ENCODE assay signal across 11 mouse cellular contexts in the genomic region with DNA sequence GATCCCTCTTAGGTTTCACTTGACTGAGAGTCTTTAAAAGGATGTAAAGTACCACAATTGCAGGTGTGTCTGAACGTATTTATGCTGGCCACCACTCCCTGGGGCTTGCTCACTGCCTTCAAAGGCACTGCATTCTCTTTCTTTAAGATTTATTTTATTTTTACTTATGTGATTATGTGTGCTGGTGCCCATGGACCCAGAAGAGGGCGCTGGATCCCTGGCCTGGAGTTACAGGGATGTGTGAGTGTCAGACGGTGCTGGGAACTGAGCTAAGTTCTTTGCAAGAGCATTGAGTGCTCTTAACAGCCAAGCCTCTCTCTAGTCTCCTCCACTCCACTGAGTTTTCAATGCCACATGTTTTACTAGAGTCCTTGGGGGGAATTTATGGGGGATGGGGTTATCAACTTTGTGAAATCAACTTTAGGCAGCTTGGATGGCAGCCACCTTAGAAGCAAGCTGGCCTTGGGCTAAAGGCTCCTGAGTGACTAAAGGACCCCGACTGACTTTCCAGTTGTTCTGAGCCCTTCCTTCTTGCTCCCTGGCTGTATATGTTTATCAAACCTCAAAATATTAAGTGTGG.
DNase-seq lines count a peak whose midpoint lies in the region; ATAC-seq and TF ChIP-seq lines count a peak whose summit lies in the region.
"Had no signal": no experiment of that assay in that cellular context is flagged by ENCODE, and none has a peak within 500 bp of the region (broad histone marks: within the 10 kb centered on the region; RNA-seq: fewer than 3 reads in every experiment).

No protein-coding gene starts in this region.

- H3K27ac ChIP-seq in kidney, embryonic 16.5 days (ENCODE audit: low read length) = peak overlapping the region; percentile 35; the same call in 1 of the 2 replicates
- H3K27ac ChIP-seq in intestine, postnatal 0 days (ENCODE audit: low read depth, low read length) = no peak overlapping the region
- H3K27ac ChIP-seq: forebrain, embryonic 12.5 days; kidney, embryonic 15.5 days had no signal

- peaks cover 7% of the 10 kb centered on the region; the same call in 1 of the 2 replicates for H3K9me3 ChIP-seq in kidney, embryonic 16.5 days (ENCODE audit: low read length)
- no peaks in the 10 kb centered on the region for H3K9me3 ChIP-seq in intestine, postnatal 0 days (ENCODE audit: control insufficient read depth)
- H3K9me3 ChIP-seq: forebrain, embryonic 12.5 days had no signal

- no peak overlapping the region for H3K4me3 ChIP-seq in kidney, embryonic 16.5 days (ENCODE audit: low read length)
- H3K4me3 ChIP-seq in intestine, postnatal 0 days (ENCODE audit: low read depth, low read length) = no peak overlapping the region
- H3K4me3 ChIP-seq: forebrain, embryonic 12.5 days; kidney, embryonic 15.5 days had no signal

- no peaks in the 10 kb centered on the region for H3K27me3 ChIP-seq in kidney, embryonic 16.5 days (ENCODE audit: insufficient read depth, low read length)
- no peaks in the 10 kb centered on the region for H3K27me3 ChIP-seq in intestine, postnatal 0 days (replicated peaks; ENCODE audit: control insufficient read depth, insufficient read depth, low read length)
- H3K27me3 ChIP-seq: kidney, embryonic 15.5 days had no signal

- no peak for ATAC-seq in kidney, embryonic 16.5 days (ENCODE audit: low FRiP score, low TSS enrichment)
- ATAC-seq in intestine, postnatal 0 days = no peak
- ATAC-seq: activated CD4-positive, CD25-positive, alpha-beta regulatory T cell, adult 4 months had no signal

- DNase-seq in kidney, postnatal 14 days = no peak
- peak; percentile 41 for DNase-seq in thymus, postnatal 4 days
- no peak for DNase-seq in thymus, postnatal 0 days (ENCODE audit: low spot score)
- no peak for DNase-seq in heart, postnatal 14 days
- DNase-seq in heart, adult 11 months = no peak
- DNase-seq: heart, postnatal 10 days had no signal

- intact Hi-C loops in heart, postnatal 14 days (cut with DNase I) = no loop called here

- H3K4me1 ChIP-seq in kidney, embryonic 16.5 days (ENCODE audit: insufficient read depth, low read length) = peaks cover 19% of the 10 kb centered on the region
- no peaks in the 10 kb centered on the region for H3K4me1 ChIP-seq in intestine, postnatal 0 days (replicated peaks; ENCODE audit: control insufficient read depth, insufficient read depth, low read length)

- no peak overlapping the region for H3K4me2 ChIP-seq in kidney, embryonic 16.5 days (replicated peaks; ENCODE audit: low read depth, low read length)
- 0 out of 2 replicates have a peak overlapping the region, but pooled peaks have one; percentile 35 for H3K4me2 ChIP-seq in intestine, postnatal 0 days (replicated peaks; ENCODE audit: low read depth)
- H3K4me2 ChIP-seq: forebrain, embryonic 12.5 days; kidney, embryonic 15.5 days had no signal

- WGBS in kidney, embryonic 16.5 days = 61% methylated on average over 4 of the region's 4 CpGs
- 70% methylated on average over 4 of the region's 4 CpGs for WGBS in intestine, postnatal 0 days

- H3K36me3 ChIP-seq in kidney, embryonic 16.5 days (ENCODE audit: insufficient read depth, low read length) = no peaks in the 10 kb centered on the region
- H3K36me3 ChIP-seq in intestine, postnatal 0 days (ENCODE audit: control insufficient read depth, insufficient read depth) = no peaks in the 10 kb centered on the region
- H3K36me3 ChIP-seq: forebrain, embryonic 12.5 days; kidney, embryonic 15.5 days had no signal

- TF ChIP-seq CTCF in intestine, postnatal 0 days (IDR thresholded peaks at IDR 0.05; ENCODE audit: low read depth) = peak; percentile 30

- H3K9ac ChIP-seq in kidney, embryonic 16.5 days (replicated peaks; ENCODE audit: low read length) = no peak overlapping the region
- H3K9ac ChIP-seq in intestine, postnatal 0 days (ENCODE audit: low read depth, low read length) = no peak overlapping the region
- H3K9ac ChIP-seq: forebrain, embryonic 12.5 days; kidney, embryonic 15.5 days had no signal
